ENCODE assay signal across 10 mouse cellular contexts in genomic region chr10:115817056-115817724, GRCm38 (mm10). TPM values are rescaled to one million over a fixed set of nuclear protein-coding genes. Genes with fewer than 3 reads are reported as not detected.
DNase-seq lines count a peak whose midpoint lies in the region.
"Had no signal": no experiment of that assay in that cellular context is flagged by ENCODE, and none has a peak within 500 bp of the region (broad histone marks: within the 10 kb centered on the region; RNA-seq: fewer than 3 reads in every experiment).

No protein-coding gene starts in this region.

- H3K36me3 ChIP-seq in limb, embryonic 10.5 days: no peaks in the 10 kb centered on the region
- H3K36me3 ChIP-seq: forebrain, embryonic 15.5 days; midbrain, embryonic 10.5 days had no signal

- H3K4me1 ChIP-seq in limb, embryonic 10.5 days: peaks cover 3% of the 10 kb centered on the region; the same call in 1 of the 2 replicates
- H3K4me1 ChIP-seq: forebrain, embryonic 15.5 days; midbrain, embryonic 10.5 days had no signal

- H3K9me3 ChIP-seq in limb, embryonic 10.5 days (replicated peaks): no peaks in the 10 kb centered on the region
- H3K9me3 ChIP-seq: forebrain, embryonic 15.5 days; midbrain, embryonic 10.5 days had no signal

- H3K27ac ChIP-seq in limb, embryonic 10.5 days: no peak overlapping the region
- H3K27ac ChIP-seq: forebrain, embryonic 15.5 days; midbrain, embryonic 10.5 days had no signal

- peak; percentile 49 for DNase-seq in spleen, adult 12 weeks (ENCODE audit: low spot score)
- DNase-seq in spleen, adult 18-20 months: no peak
- DNase-seq in kidney, postnatal 10 days: peak; percentile 25
- peak; percentile 44 for DNase-seq in lung, postnatal 14 days
- DNase-seq in yolk sac, embryonic 10.5 days (ENCODE audit: low spot score): peak; percentile 63
- no peak for DNase-seq in limb, embryonic 10.5 days (ENCODE audit: low spot score)
- DNase-seq in adrenal gland, postnatal 10 days: no peak
- no peak for DNase-seq in left cerebral cortex, postnatal 10 days (ENCODE audit: extremely low spot score in 1 of 2, low spot score in 2 of 2)

- 67% methylated on average over 13 of the region's 13 CpGs for WGBS in limb, embryonic 10.5 days

- intact Hi-C loops in left cerebral cortex, postnatal 10 days (cut with DNase I): no loop called here

- H3K4me3 ChIP-seq in limb, embryonic 10.5 days: no peak overlapping the region
- H3K4me3 ChIP-seq: forebrain, embryonic 15.5 days; midbrain, embryonic 10.5 days had no signal

- H3K27me3 ChIP-seq in limb, embryonic 10.5 days (ENCODE audit: low read depth, poor library complexity, severe bottlenecking): no peaks in the 10 kb centered on the region
- H3K27me3 ChIP-seq: forebrain, embryonic 15.5 days had no signal

RNA-seq across cellular contexts. Expression of gene Tspan8, which starts 0.6 kb away (rescaled TPM):
- polyA plus RNA-seq in limb, embryonic 10.5 days (2016; fragmentation: Nextera tagmentation; extraction: Ambion mirVana): 0.86 and 1.3 TPM in 2 replicates
- total RNA-seq in adrenal gland, postnatal 10 days (2021): 1 to 10 TPM; 3.5 to 4.7 TPM
- 1 to 10 TPM in 1 of 2 experiments, under 1 TPM in 1; 0.99 to 1.3 TPM for total RNA-seq in left cerebral cortex, postnatal 10 days (2021)

Comparison
In these comparisons a context has a peak if more than half of its experiments do, and no peak if none do; other contexts are left out.
1. DNase-seq: peak in spleen, adult 12 weeks (single experiment), kidney, postnatal 10 days (single experiment), lung, postnatal 14 days (single experiment) and yolk sac, embryonic 10.5 days (single experiment); none in spleen, adult 18-20 months (0 of 2), limb, embryonic 10.5 days (single experiment), adrenal gland, postnatal 10 days (single experiment) and left cerebral cortex, postnatal 10 days (0 of 2).